Mouse (Mus musculus): ENCODE results near the gene Tspyl4.

Tspyl4 gene

DNA sequence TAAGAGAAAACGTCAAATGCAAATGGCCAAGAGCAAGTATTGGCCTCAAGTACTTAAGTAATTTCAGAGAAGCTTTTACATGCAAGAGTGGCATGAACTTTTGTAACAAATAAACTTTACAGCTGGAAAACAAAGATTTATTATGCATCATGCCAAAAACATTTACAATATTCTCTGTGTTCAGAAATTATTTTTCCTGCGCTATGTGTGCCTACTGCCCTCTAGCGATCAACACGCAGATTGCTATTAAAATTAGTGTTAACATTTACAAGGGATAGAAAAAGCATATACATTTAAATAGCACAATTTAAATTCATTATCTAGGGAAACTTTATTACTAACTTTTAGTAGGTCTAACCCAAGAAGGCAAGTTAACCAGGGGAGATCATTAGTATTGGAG, 29.5 kb downstream of the Tspyl4 start:
- peak in 1 of 2 experiments; percentile 3 for DNase-seq

DNA sequence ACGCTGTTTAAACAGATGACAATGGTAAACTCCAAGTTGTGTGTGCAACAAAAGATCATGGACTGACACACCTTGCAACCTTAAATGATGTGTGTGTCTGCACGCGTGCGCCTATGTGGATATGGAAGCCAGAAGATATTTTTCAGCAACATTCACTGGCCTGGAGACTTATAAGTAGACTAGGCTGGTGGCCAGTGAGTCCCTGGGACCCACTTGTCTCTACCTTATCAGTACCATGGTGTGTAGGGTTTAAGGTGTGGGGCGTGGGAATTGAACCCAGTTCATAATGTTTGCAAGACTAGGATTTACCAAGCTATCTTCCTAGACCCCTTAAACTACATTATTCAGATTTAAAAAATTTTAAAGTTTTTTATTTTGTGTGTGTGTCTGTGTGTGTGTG, 29.9 kb downstream of the Tspyl4 start:
- no peak for DNase-seq

DNA sequence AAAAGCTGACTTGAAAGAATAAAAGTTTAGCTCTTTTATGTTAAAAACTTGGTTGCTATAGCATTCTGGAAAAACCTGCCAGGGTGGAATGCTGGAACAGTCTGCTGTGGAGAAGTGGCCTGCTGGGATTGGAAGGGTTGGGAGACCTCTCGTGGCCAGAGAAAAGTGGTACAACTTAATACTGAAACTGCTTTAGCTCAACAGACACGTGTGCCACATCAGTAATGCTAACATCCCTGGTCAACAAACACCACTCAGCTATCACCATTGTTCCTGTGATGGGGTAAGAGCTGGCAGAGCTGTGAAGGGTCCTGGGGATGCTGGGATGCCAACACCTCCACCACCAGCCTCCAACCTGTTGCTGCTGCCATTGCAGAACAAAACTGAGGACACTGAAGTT, 31.1 kb downstream of the Tspyl4 start:
- peak; percentile 42 to 54 for DNase-seq

DNA sequence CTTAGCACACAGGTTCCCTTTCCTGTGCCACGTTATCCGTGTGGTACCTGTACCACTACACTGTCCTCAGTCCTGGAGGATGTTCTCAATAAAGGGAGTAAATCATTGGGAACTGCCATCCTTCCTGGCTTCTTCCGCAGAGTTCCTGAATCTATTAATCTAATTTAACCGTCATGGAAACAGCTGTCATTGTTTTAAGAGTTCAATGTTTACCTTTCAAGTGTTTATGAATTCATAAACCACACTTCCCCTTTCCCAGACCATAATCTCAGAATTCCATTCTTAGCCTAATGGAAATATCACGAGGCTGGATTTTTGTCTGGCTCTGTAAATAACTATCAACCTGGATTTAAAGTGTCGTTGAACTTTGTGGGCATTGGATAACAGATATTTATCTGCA, 43.8 kb downstream of the Tspyl4 start:
- no peak for DNase-seq

DNA sequence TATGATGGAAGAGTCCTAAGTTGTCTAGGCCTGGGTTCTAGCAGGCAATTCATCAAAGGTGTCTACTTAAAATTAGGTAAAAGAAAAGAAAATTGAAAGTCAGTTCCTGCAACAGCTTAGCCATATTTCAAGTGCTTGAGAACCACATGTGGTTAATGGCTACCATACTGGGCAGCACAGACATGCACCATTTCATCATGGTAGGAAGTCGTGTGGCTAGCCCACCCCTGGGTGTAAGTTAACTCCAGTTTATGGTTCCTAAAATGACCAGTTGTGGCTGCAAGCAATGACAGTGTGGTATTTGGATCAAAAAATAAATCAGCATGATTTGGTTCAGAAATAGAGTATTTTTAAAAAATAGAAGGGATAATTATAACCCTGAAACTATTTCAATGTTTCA, 44.6 kb downstream of the Tspyl4 start:
- DNase-seq = no peak

Data from kidney, postnatal 4 days (tissue).